Mouse (Mus musculus) kidney, postnatal 14 days (tissue): ENCODE measurements around the gene Stfa1.
"Not testable (repeated sequence)": the region's sequence is repeated elsewhere in the genome, so short reads cannot be mapped to it uniquely, and the experiment has no call there.

Source experiments
- DNase-seq: peaks from one replicate; pipeline ENCODE4 v3.0.0; 2022; ENCODE audit warnings: mixed read lengths

The Stfa1 gene

DNA sequence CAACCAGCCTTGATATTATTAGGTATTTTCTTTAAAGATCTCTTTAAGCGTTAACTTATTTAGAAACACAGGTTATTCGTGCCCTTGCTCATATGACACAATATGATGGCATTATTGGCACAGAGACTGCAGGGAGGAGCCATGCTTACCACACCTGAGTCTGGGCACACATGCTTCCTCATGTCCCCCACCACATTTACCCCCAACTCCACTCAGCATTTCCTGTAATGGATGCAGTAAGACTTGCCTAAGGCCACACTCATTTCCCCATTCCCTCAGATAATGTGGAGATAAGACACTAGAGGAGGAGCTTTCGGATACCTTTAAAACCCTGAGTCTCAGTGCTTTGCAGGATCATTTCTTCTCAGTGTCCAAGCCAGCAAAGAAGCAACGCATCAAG is at the start of gene Stfa1:
Stfa1 (plus strand) TSS at position 156 of the 400 bp plus-strand sequence.
- DNase-seq: not testable (repeated sequence)

DNA sequence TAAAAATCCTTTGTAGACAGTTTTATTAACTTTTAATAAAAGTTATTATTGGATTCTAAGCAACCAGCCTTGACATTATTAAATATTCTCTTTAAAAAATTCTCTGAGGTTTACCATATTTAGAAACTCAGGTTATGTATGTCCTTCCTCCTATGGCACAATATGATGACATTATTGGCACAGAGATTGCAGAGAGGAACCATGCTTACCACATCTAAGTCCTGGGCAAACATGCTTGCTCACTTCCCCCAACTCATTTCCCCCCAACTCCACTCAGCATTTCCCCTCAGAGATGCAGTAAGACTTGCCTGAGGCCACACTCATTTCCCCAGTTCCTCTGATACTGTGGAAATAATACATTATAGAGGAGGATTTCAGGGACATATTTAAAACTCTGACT is 16.2 kb upstream of the Stfa1 start:
- DNase-seq: not testable (repeated sequence)

DNA sequence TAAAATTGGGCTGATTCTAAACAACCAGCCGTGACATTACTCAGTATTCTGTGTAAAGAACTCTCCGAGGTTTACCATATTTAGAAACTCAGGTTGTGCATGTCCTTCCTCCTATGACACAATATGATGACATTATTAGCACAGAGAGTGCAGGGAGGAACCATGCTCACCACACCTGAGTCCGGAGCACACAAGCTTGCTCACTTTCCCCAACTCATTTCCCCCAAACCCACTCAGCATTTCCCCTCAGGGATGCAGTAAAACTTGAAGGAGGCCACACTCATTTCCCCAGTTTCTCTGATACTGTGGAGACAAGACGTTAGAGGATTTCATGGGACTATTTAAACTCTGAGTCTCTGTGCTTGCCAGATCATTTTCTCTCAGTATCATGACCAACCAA is 12.4 kb downstream of the Stfa1 start:
- no peak for DNase-seq

DNA sequence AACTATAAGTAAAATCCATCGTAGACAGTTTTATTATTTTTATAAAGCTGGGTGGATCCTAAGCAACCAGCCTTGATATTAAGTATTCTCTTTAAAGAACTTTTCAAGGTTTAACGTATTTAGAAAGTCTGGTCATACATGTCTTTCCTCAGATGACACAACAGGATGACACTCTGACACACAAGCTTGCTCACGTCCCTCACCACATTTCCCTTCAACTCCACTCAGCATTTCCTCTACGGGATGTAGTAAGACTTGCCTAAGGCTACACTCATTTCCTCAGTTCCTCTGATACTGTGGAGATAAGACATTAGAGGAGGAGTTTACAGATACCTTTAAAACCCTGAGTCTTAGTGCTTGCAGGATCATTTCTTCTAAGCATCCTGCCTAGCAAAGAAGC is 30.9 kb downstream of the Stfa1 start:
- no peak for DNase-seq

DNA sequence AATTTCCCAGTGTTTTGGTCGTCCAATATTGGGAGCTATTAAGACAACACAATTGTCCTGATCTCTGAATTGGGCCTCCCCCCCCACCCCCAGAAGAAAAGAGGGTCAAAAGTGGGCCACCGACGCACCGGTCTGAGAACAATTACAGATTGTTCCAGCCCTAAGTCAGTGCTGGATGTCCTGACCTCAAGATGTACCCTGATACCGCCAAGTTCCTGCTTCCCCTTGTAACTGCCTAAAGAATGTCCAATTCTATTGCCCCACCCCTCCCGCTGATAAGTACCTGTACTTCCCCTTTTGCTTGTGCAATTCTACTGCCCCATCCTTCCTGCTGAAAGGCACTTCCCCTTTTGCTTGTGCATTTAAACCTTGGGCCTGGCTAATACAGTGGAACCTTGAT is 39.4 kb downstream of the Stfa1 start:
- not testable (repeated sequence) for DNase-seq

DNA sequence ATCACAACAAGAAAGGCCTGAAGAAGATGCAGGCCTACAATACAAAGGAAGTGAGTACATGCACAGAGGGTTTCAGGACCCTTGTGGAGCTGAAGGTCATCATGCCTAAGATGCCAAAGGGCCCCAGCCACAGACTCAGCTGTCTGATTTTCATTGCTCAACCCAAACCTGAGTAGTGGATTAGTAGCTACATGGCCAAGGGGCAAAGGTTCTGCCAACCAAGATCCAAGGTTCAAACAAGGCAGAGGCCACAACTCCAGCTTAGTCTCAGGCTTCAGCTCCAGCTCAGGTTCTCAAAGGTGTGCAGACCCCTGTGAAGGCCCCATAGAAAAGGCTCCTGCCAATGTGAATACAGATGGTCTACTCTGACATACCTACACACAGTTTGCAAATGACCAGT is 42.5 kb downstream of the Stfa1 start:
- no peak for DNase-seq

DNA sequence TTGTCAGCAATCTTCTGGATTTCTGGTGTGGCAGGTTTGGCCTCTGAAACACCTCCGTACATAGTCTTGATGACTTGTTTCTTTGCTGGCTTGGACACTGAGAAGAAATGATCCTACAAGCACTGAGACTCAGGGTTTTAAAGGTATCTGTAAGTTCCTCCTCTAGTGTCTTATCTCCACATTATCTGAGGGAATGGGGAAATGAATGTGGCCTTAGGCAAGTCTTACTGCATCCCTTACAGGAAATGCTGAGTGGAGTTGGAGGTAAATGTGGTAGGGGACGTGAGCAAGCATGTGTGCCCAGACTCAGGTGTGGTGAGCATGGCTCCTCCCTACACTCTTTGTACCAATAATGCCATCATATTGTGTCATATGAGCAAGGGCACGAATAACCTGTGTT is 57.5 kb downstream of the Stfa1 start, which contains the start of gene BC117090:
BC117090 (minus strand) TSS at position 101 of the 400 bp plus-strand sequence.
- DNase-seq: no peak
